Mouse (Mus musculus): Measurements from ENCODE around the gene Lrrc8a. TPM values are rescaled to one million over a fixed set of nuclear protein-coding genes. Genes with fewer than 3 reads are reported as not detected.

Gene Lrrc8a
- polyA plus RNA-seq, 1 experiment from 2014 or later, result 57.8 TPM

DNA sequence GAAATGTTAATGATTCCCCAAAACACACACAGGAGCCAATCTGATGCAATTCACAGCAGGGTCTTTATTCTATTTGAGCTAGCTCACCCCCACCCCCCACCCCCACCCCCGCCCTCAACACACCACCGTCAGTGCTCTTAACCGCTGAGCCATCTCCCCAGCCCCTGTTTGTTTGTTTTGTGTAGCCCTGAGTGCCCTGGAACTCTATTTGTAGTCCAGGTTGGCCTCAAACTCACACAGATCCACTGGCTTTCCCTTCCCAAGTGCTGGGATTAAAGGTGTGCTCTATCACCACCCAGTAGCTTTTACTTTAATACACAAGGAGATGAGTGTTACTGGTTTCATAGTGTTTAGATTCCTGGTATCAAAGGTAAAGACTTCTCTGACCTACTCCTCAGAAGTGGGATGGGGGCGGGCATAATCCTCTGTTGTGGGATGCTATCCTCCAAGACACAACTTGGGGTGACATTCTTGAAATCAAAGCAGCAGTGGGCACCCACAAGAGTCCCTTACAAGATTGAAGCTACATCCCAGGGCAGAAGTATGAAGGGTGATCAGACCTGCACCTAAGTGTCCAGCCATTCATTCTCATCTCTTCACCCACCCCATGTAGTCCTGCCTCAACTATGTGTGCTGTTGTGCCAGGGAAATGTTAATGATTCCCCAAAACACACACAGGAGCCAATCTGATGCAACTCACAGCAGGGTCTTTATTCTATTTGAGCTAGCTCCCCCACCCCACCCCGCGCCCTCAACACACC is 25.9 kb upstream of the Lrrc8a start:
- H3K27me3 ChIP-seq, result no peaks in the 10 kb centered on the region
- H3K27ac ChIP-seq (replicated peaks), result no peak overlapping the region
- H3K4me3 ChIP-seq, result no peak overlapping the region
- no peak for ATAC-seq (ENCODE audit: low FRiP score, low read depth)
- no peaks in the 10 kb centered on the region for H3K9me3 ChIP-seq
- no peaks in the 10 kb centered on the region for H3K36me3 ChIP-seq
- 69% methylated on average over 6 of the region's 6 CpGs for WGBS
- peaks cover 4% of the 10 kb centered on the region for H3K4me1 ChIP-seq (replicated peaks)
- H3K9ac ChIP-seq, result no peak overlapping the region
- H3K4me2 ChIP-seq, result no peak overlapping the region

DNA sequence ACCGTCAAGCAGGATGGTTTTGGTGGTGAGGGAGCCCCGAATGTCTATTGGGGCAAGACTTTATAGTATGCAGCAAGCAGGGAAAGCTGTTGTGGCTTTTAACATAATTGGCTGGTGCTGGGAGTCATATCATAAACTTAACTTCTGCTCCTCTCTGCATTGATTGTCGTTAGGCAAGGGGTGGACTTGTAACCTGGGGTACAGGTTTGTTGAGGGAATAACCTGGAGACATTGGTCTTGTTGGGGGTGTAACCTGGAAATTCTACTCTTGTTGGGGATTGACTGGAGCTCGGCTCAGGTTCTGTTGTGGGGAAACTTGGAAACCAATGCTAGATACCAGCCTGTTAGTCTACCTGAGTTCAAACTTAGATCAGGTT is 25.4 kb upstream of the Lrrc8a start:
- 77% methylated on average over 4 of the region's 4 CpGs for WGBS
- no peaks in the 10 kb centered on the region for H3K9me3 ChIP-seq
- no peaks in the 10 kb centered on the region for H3K4me1 ChIP-seq (replicated peaks)
- no peak overlapping the region for H3K27ac ChIP-seq (replicated peaks)
- H3K4me2 ChIP-seq, result no peak overlapping the region
- no peak overlapping the region for H3K4me3 ChIP-seq
- H3K27me3 ChIP-seq, result no peaks in the 10 kb centered on the region
- no peak for ATAC-seq (ENCODE audit: low FRiP score, low read depth)
- no peaks in the 10 kb centered on the region for H3K36me3 ChIP-seq
- H3K9ac ChIP-seq, result no peak overlapping the region

DNA sequence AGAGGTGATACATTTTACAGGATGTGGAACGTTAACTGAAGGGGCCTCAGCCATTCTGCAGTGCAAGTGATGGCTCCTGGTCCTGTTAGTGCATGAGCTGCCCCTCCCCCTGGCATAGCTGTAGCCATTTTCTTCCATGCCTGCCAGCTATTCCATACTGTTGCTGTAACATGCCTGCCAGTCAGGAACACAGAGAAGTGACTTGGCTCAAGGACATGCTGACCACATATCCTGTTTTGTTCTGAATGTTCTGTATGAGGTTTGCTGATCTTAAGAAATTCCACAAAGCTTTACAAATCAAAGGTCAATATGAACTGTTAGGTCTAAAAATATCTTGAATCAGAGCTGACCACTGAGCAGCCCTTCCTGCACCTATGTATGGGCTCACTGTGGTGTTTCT is 24.6 kb upstream of the Lrrc8a start:
- H3K9ac ChIP-seq, result no peak overlapping the region
- no peak for ATAC-seq (ENCODE audit: low FRiP score, low read depth)
- no peak overlapping the region for H3K4me2 ChIP-seq
- H3K36me3 ChIP-seq, result no peaks in the 10 kb centered on the region
- H3K27me3 ChIP-seq, result no peaks in the 10 kb centered on the region
- 94% methylated on average over 1 of the region's 1 CpGs for WGBS
- no peaks in the 10 kb centered on the region for H3K4me1 ChIP-seq (replicated peaks)
- no peaks in the 10 kb centered on the region for H3K9me3 ChIP-seq
- H3K4me3 ChIP-seq, result no peak overlapping the region
- no peak overlapping the region for H3K27ac ChIP-seq (replicated peaks)

DNA sequence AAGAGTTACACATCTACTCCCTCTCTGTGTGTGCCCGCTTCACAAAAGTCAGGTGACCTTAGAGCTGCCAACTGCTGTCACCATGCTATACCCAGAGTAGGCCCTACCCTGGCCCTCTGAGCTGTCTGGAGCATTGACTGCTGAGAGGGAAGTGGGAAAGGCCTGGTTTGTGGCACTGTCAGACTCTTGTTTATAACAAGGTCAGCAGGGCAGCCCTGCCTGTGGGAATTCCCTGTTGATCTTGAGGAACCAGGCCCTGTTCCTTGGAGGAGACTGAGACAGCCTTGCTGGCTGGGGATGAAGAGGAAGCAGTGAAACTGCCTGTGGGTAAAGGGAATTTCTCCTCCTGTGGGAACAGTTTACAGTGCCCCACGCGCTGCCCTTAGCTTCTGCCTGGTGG is 22.8 kb upstream of the Lrrc8a start:
- no peak overlapping the region for H3K27ac ChIP-seq (replicated peaks)
- 89% methylated on average over 3 of the region's 3 CpGs for WGBS
- no peak overlapping the region for H3K9ac ChIP-seq
- no peaks in the 10 kb centered on the region for H3K9me3 ChIP-seq
- no peaks in the 10 kb centered on the region for H3K4me1 ChIP-seq (replicated peaks)
- no peak overlapping the region for H3K4me2 ChIP-seq
- ATAC-seq (ENCODE audit: low FRiP score, low read depth), result no peak
- H3K36me3 ChIP-seq, result no peaks in the 10 kb centered on the region
- H3K27me3 ChIP-seq, result no peaks in the 10 kb centered on the region
- H3K4me3 ChIP-seq, result no peak overlapping the region

DNA sequence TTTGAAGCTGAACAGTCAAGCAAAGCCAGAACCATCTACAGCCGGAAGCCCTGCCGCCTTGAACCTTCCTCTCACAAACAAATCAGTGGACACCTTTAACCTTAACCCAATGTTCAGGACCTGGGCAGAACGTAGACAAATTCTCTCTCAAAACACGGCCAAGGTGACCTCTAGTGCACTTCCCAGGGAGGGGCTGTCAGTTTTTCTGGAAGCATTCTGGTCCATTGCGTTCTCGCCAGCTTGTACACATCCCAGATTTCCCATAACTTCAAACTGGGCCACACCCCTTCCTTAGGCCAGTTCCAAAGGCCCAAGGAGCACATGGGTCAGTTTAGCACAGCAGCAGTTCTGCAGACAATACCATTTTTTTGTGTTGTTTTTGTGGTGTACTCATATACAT is 22.0 kb upstream of the Lrrc8a start:
- ATAC-seq (ENCODE audit: low FRiP score, low read depth), result no peak
- WGBS, result 85% methylated on average over 6 of the region's 6 CpGs
- Histone ChIP-seq H3K36me3 (no peaks in the 10 kb centered on the region), H3K9me3 (no peaks in the 10 kb centered on the region), H3K9ac (no peak overlapping the region), H3K27ac (replicated peaks) (no peak overlapping the region), H3K4me2 (no peak overlapping the region), H3K27me3 (no peaks in the 10 kb centered on the region), H3K4me1 (replicated peaks) (no peaks in the 10 kb centered on the region), H3K4me3 (no peak overlapping the region)

DNA sequence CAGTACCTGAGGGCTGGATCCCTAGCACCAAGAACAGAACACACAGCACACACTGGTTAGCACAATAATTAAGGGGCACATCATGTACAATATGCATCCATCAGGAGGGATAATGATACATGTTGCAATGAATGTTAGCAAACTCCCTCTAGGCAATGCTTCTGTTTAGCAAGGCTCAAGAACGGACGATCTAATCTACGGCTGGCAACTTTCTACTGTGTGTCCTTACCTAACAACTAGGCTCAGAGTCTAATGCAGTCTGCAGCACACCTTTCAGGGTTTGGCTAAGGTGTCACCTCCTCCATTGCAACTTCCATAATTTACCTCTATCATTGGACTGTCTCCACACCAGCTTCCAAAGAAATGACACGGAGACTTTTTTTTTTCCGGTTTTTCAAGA is 21.2 kb upstream of the Lrrc8a start:
- Histone ChIP-seq H3K9ac (no peak overlapping the region), H3K27me3 (no peaks in the 10 kb centered on the region), H3K27ac (replicated peaks) (no peak overlapping the region), H3K4me3 (no peak overlapping the region), H3K9me3 (no peaks in the 10 kb centered on the region), H3K4me1 (replicated peaks) (no peaks in the 10 kb centered on the region), H3K4me2 (no peak overlapping the region), H3K36me3 (no peaks in the 10 kb centered on the region)
- no peak for ATAC-seq (ENCODE audit: low FRiP score, low read depth)
- 96% methylated on average over 5 of the region's 5 CpGs for WGBS

DNA sequence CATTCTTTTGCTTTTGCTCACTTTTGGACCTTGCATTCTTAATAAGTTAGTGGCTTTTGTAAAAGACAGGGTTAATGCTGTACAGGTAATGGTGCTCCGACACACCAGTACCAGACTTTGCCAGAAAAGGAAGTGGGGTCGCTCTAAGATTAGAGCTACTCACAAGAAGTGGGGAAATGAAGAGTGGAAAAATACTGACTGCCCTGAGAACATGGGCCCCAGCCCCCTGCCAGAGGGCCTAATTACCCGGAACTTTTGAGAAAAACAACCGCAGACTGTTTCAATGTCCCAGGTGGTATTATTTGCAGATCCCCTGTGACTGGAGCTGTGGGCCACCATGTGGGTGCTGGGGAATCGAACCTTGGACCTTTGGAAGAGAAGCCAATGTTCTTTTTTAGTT is 1.9 kb upstream of the Lrrc8a start:
- Histone ChIP-seq H3K36me3 (peaks cover 5% of the 10 kb centered on the region), H3K4me1 (replicated peaks) (peaks cover 29% of the 10 kb centered on the region), H3K9ac (no peak overlapping the region), H3K4me2 (no peak overlapping the region), H3K9me3 (no peaks in the 10 kb centered on the region), H3K4me3 (no peak overlapping the region), H3K27me3 (no peaks in the 10 kb centered on the region), H3K27ac (replicated peaks) (no peak overlapping the region)
- 91% methylated on average over 5 of the region's 5 CpGs for WGBS
- no peak for ATAC-seq (ENCODE audit: low FRiP score, low read depth)

DNA sequence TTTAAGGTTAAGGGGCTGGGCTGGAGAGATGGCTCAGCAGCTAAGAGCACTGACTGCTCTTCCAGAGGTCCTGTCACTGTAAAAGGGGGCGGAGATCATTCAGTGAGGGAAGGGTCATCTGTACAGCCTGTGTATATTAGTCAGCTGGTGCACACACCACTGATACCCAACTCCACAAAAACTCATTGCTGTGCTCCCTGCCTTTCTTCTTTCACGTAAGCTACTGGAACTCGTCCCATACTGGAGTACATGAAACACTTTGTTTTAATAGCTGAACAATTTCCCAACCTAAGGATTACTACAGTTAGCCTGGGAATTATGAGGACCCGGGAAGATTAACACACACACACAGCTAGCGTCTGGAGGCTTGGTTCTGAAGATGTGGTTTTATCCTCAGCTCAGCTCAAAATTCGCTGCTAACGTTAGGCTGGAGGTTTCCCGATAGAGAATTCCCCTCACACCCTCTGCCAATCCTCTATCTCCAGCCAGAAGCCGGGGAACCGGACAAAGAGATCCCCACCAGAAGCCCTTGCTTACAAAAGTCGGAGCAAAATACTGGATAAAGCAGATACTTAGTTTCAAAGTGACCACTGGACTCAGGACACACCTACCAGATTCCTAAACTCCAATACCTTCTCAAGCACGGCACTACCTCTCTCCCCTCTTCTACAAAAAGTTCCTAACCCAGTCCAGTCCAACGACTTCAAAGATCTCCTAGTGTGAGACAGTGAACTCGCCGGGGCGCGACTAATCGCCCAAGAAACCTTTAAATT is 903 bp upstream of the Lrrc8a start:
- Histone ChIP-seq H3K36me3 (peaks cover 14% of the 10 kb centered on the region), H3K4me2 (peak overlapping the region; percentile 87)
- 4% methylated on average over 18 of the region's 18 CpGs for WGBS

DNA sequence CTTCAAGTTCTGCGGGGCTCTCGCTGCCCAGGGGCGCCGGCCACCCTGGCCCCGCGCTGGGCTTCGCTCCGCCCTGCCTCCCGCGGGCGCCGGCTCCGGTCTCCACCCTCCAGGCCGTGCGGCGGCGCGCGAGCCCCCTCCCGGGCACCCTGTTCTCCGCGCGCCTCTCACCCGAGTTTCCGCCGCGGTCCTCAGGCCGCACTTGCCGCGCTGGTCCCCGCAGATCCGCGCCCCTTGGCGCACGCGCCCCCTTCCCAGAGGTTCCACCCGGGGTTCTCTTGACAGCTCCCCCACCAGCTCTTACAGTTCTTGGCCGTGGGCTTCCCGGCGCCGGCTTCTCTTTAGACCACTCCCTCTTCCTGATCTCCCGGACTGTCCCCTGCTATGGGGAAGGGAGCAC is 366 bp downstream of the Lrrc8a start:
- WGBS, result under 1% methylated on average over 33 of the region's 42 CpGs
- Histone ChIP-seq H3K36me3 (peaks cover 17% of the 10 kb centered on the region), H3K4me1 (replicated peaks) (peaks cover 37% of the 10 kb centered on the region), H3K27ac (replicated peaks) (peak overlapping the region; percentile 93), H3K27me3 (no peaks in the 10 kb centered on the region), H3K9me3 (no peaks in the 10 kb centered on the region), H3K9ac (peak overlapping the region; percentile 77), H3K4me3 (peak overlapping the region; percentile 73), H3K4me2 (peak overlapping the region; percentile 87)
- ATAC-seq (ENCODE audit: low FRiP score, low read depth), result peak; percentile 92

More for the DNA sequence above, 903 bp upstream of the Lrrc8a start:
- Histone ChIP-seq H3K9ac (peak overlapping the region; percentile 59), H3K4me3 (peak overlapping the region; percentile 73), H3K9me3 (no peaks in the 10 kb centered on the region), H3K27ac (replicated peaks) (peak overlapping the region; percentile 93), H3K27me3 (no peaks in the 10 kb centered on the region), H3K4me1 (replicated peaks) (peaks cover 29% of the 10 kb centered on the region)
- no peak for ATAC-seq (ENCODE audit: low FRiP score, low read depth)

DNA sequence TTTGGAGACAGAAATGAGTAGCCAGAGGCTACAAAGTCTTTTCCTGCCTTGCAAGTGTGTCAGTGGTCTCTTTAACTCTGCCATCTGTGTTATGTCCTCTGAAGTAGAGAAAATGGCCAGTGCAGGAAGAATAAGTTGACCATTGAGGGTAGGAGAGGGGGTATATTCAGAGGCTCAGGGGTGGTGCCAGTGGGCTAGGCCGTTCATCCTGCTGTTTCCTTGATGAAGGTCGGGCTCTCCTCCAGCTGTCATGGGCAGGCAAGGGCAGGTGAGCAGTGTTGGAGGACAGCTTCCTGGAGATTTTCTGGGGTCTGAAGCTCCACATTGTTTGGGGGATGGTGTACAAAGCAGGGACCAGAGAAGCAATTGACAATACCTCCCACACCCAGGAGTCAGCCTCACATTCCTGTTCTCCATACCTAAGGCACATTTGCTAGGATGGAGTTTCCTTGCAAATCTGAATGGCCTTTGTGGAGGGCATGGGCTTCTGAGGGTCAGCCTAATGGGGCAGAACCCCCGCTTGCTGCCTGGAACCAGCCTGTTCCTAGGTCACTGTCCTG is 1.5 kb downstream of the Lrrc8a start:
- Histone ChIP-seq H3K4me1 (replicated peaks) (peaks cover 41% of the 10 kb centered on the region), H3K27ac (replicated peaks) (0 out of 2 replicates have a peak overlapping the region, but pooled peaks have one; percentile 3), H3K36me3 (peaks cover 24% of the 10 kb centered on the region), H3K9me3 (no peaks in the 10 kb centered on the region), H3K27me3 (no peaks in the 10 kb centered on the region), H3K4me3 (peak overlapping the region; percentile 73), H3K9ac (peak overlapping the region; percentile 77), H3K4me2 (peak overlapping the region; percentile 87)
- 82% methylated on average over 3 of the region's 3 CpGs for WGBS
- no peak for ATAC-seq (ENCODE audit: low FRiP score, low read depth)

DNA sequence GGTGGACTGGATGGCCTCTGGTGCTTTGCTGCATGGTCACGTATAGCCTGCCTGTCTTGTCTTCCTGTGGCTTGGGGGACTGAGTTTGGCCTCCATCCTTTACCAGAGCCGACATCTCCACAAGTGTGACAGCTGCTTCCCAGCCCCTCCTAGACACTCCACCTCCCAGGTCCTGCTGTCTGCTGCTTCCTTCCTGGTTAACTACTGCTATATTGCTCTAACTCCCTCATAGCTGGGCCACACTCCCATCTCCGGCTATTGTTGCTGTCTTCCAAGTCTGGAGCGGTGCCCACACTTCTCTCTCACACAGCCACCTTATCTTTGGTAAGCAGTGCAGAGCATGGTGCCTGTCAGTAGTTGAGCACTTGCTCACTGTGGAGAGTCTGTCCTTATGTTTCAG is 2.3 kb downstream of the Lrrc8a start:
- WGBS, result 88% methylated on average over 4 of the region's 4 CpGs
- H3K4me1 ChIP-seq (replicated peaks), result peaks cover 41% of the 10 kb centered on the region
- H3K27ac ChIP-seq (replicated peaks), result no peak overlapping the region
- H3K36me3 ChIP-seq, result peaks cover 24% of the 10 kb centered on the region
- no peak overlapping the region for H3K4me3 ChIP-seq
- ATAC-seq (ENCODE audit: low FRiP score, low read depth), result no peak
- H3K9me3 ChIP-seq, result no peaks in the 10 kb centered on the region
- H3K4me2 ChIP-seq, result peak overlapping the region; percentile 87
- H3K9ac ChIP-seq, result no peak overlapping the region
- H3K27me3 ChIP-seq, result no peaks in the 10 kb centered on the region

DNA sequence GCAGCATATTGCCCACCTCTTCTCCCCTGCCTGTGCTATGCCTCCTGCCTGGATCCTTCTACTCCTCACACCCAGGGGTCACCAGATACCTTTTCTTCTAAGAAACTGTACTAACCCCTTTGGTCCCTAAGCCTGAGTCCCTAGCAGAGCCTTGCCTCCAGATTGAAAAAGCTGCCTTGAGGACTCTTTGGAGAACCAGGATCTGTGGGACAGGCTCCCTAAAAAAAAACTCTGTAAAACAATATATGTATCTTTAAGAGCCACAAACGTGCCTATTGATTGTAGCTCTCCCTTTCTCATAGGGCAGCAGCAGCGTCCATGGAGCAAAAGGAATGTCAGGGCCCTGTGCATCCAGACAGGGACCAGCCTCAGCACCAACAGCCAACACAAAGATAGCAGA is 2.8 kb downstream of the Lrrc8a start, which contains the start of gene Gm28035:
TSS of gene Gm28035 (plus strand) at position 301 of the 400 bp plus-strand sequence.
- H3K36me3 ChIP-seq, result peaks cover 24% of the 10 kb centered on the region
- no peaks in the 10 kb centered on the region for H3K9me3 ChIP-seq
- H3K27ac ChIP-seq (replicated peaks), result no peak within 1 kb of the TSS
- no peak for ATAC-seq (ENCODE audit: low FRiP score, low read depth)
- no peaks in the 10 kb centered on the region for H3K27me3 ChIP-seq
- H3K9ac ChIP-seq, result no peak within 1 kb of the TSS
- peak within 1 kb of the TSS; percentile 87 for H3K4me2 ChIP-seq
- WGBS, result 87% methylated on average over 2 of the region's 2 CpGs
- H3K4me1 ChIP-seq (replicated peaks), result peaks cover 41% of the 10 kb centered on the region
- H3K4me3 ChIP-seq, result no peak within 1 kb of the TSS
